Mouse (Mus musculus) cerebellum, adult 2 months (tissue): ENCODE results near the gene Dync2li1. TPM values are rescaled to one million over a fixed set of nuclear protein-coding genes. Genes with fewer than 3 reads are reported as not detected.
A peak's percentile ranks its signal among the peaks of the same experiment; 100 is the strongest.

Experiments
- DNase-seq, 2 experiments: peaks; one replicate each; pipeline ENCODE4 v3.0.0; 2021
- H3K27ac ChIP-seq: fragments of 200-500 bp; 2 replicates; pipeline ENCODE4 v1.5.1; 2012; ENCODE audit warnings: low read length, control low read depth, inconsistent platforms; ENCODE audit not compliant: insufficient read depth
- H3K27me3 ChIP-seq: fragments of 200-500 bp; 2 replicates; pipeline ENCODE4 v1.6.1; 2012; ENCODE audit warnings: inconsistent platforms, mild to moderate bottlenecking, low read length, moderate library complexity; ENCODE audit not compliant: control insufficient read depth, insufficient read depth
- H3K4me1 ChIP-seq: fragments of 200-500 bp; 2 replicates; pipeline ENCODE4 v1.6.1; 2011; ENCODE audit warnings: low read length; ENCODE audit not compliant: control insufficient read depth, insufficient read depth
- H3K4me3 ChIP-seq: fragments of 200-500 bp; replicated peaks from 2 replicates; pipeline ENCODE3; 2011; ENCODE audit warnings: mild to moderate bottlenecking, low read depth, low read length, control low read depth; ENCODE audit not compliant: insufficient read depth
- CTCF ChIP-seq: fragments of 200-500 bp; IDR thresholded peaks from 2 replicates; pipeline ENCODE4 v1.5.1; 2011; ENCODE audit warnings: low read depth, mild to moderate bottlenecking, control low read depth, low read length, moderate library complexity, borderline replicate concordance; ENCODE audit not compliant: insufficient read depth
- POLR2A ChIP-seq: fragments of 200-500 bp; IDR thresholded peaks from 2 replicates; pipeline ENCODE4 v1.6.1; 2011; ENCODE audit warnings: low read length, control low read depth, borderline replicate concordance; ENCODE audit not compliant: insufficient read depth
- WGBS: fragments of 180-500 bp; shearing (Covaris S2); methylation state at CpG from one replicate; pipeline ENCODE4 v1.1.7; 2018; 5-methylcytosine and 5-hydroxymethylcytosine counted together
- polyA plus RNA-seq: library from polyadenylated mRNA; depleted of rRNA; stranded (reverse); fragments of >200 nt; gene quantifications from 2 replicates; pipeline ENCODE4 v1.2.3, GENCODE M21; 2012; rRNA removed

The Dync2li1 gene
- polyA plus RNA-seq: 15.3 and 17.6 TPM in 2 replicates

DNA sequence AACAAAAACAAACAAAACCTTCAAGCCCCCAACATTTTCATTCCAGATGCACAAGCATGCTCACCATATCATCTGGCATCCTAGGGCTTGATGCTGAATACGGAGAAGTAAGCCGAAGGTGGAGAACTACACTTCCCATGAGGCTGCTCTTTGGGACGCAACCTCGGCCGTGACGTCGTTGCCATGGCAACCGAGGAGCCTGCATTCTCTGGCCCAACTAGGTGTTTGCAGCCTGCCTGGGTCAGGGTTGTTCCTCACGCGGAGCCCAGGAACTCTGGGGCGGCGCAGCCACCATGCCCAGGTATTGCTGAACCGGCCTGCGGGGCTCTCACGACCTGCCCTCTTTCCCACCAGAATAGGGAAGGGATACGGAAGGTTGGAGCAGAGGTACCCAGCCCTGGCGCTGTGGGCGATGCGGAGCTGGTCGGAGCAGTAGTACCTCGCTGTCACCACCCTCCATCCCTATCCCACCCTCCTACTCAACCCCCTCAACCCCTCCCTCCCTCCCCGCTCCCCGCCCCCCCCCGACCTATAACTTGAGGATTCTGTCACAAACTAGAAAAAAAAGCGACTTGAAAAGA, at the start of gene Dync2li1:
Dync2li1 (plus strand) TSS at position 221 of the 581 bp plus-strand sequence.
- Histone ChIP-seq H3K4me3 (peak within 1 kb of the TSS; percentile 79), H3K27me3 (no peaks in the 10 kb centered on the region), H3K27ac (no peak within 1 kb of the TSS), H3K4me1 (peaks cover 4% of the 10 kb centered on the region)
- peak; percentile 91 to 93 for DNase-seq
- no peak for TF ChIP-seq CTCF
- peak; percentile 48; the same call in 1 of the 2 replicates for TF ChIP-seq POLR2A
- under 1% methylated on average over 25 of the region's 25 CpGs for WGBS

DNA sequence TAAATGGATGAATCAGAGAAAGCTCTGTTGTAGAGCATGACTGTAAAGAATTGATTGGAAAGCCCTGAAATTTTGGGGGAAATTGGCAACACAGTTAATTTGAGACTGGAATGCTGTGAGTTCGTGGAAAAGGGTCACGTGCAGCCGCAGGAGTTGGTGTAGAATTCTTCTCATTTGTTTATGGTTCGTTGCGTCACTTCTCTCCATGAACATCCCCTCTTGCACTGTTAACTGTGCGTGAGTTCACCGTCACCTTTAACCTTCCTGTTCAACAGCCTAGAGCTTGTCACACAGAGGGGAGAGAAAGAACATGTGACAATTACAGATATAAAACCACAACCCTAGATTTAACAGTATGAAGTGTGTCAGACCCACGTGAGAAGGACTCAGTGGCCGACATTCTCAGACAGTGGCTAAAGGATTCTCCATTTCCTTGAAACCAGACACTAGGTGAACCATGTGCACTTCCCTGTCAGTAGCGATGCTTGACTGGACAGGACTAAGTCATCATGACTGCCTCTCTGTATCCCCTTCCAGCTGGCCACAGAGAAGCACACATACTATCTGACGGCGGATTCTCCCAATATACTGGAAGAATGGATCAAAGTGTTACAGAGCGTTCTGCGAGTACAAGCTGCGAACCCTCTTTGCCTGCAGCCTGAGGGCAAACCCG, 49.5 kb upstream of the Dync2li1 start:
- H3K4me3 ChIP-seq: no peak overlapping the region
- WGBS: 86% methylated on average over 16 of the region's 16 CpGs
- no peaks in the 10 kb centered on the region for H3K4me1 ChIP-seq
- H3K27me3 ChIP-seq: no peaks in the 10 kb centered on the region
- no peak overlapping the region for H3K27ac ChIP-seq
- TF ChIP-seq CTCF: no peak
- TF ChIP-seq POLR2A: no peak
- no peak for DNase-seq

DNA sequence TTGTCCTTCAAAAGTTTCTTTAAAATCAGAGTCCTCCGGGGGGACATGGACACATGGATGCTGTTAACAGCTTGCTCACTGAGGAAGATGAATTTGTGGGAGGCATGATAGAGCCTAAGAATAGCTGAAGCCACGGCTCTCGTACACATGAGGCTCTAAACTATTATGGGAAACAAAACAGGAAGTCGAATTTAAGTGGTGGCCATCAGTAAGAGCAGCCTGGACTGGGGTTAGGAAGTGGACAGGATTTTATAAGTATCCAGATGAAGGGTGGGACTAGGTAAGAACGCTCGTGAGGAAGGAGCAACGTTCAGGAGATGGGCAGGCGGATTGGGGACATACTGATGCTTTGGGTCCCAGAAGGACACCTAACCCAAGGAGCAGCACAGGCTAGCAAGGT, 47.0 kb upstream of the Dync2li1 start:
- no peaks in the 10 kb centered on the region for H3K4me1 ChIP-seq
- TF ChIP-seq CTCF (no peak), POLR2A (no peak)
- no peaks in the 10 kb centered on the region for H3K27me3 ChIP-seq
- 88% methylated on average over 8 of the region's 8 CpGs for WGBS
- no peak for DNase-seq
- no peak overlapping the region for H3K27ac ChIP-seq
- H3K4me3 ChIP-seq: no peak overlapping the region

DNA sequence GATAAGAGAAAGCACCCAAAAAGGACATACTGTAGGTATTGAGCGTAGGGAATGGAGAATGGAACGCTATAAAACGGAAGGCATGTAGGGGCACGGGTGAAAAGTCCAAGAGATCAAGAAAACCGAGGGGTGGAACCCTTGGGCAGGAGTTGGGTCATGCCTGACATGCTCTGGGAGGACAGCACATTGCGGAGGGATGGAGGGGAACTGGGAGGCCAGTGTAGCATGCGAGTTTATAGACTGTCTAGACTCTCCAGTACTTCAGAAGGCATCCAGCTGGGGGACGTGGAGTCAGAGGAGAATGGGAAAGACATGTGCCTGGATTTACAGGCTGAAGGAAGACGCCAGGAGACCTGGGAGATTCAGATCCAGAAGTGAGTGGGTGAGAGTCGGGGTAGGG, 46.5 kb upstream of the Dync2li1 start:
- DNase-seq: no peak
- H3K4me3 ChIP-seq: no peak overlapping the region
- WGBS: 89% methylated on average over 10 of the region's 10 CpGs
- H3K27ac ChIP-seq: no peak overlapping the region
- no peaks in the 10 kb centered on the region for H3K27me3 ChIP-seq
- no peaks in the 10 kb centered on the region for H3K4me1 ChIP-seq
- TF ChIP-seq CTCF (no peak), POLR2A (no peak)

DNA sequence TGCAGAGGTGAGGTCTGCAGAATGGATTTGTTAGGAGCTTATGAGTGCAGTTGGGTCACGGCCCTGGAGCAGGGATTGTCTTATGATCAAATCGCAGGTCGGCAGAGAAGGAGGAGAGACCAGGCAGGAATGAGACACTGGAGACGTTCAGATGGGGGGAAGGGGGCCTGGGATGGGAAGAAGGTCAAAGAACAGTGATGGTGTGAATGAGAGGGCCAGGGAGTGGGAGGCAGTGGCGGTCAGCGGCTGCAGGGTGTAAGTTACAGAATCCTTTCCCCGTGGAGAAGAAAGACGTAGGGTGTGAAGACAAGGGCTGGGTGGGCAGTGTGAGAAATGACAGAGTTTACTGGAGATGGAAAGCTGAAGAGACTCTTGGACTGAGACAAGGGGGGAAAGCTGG, 45.5 kb upstream of the Dync2li1 start:
- WGBS: 53% methylated on average over 8 of the region's 8 CpGs
- H3K27ac ChIP-seq: no peak overlapping the region
- H3K4me3 ChIP-seq: no peak overlapping the region
- no peak for DNase-seq
- no peaks in the 10 kb centered on the region for H3K27me3 ChIP-seq
- TF ChIP-seq POLR2A (no peak), CTCF (no peak)
- 0 out of 2 replicates have a peak, but pooled peaks cover 2% of the 10 kb centered on the region for H3K4me1 ChIP-seq

DNA sequence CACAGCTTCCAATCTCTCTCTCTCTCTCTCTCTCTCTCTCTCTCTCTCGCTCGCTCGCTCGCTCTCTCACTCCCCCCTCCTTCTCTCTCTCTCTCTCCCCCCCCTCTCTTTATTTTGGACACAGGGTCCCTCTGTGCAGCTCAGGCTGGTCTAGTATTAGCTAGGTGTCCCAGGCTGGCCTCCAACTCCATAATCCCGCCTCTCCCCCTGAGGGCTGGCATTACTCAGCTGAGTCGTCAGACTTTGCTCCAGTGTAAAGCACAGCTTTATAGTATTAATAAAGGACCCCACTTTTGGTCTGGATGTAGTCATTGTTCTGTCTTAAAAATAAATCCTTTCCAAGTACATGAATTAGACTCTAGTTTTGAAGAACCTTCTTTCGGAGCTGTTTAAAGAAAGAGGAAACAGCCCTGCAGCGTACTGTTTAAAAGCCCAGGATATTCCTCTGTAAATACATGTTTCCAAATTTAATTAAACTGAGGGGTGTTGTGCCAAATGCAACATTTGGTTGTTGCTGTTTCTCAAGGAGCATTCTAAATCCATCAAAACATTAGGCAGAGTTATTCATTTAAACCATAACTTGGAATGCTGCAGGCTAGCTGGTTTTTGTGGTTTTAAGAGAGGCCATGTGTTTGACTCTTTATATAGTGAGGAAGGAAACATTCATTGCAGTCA, 44.4 kb upstream of the Dync2li1 start:
- no peak for DNase-seq
- Histone ChIP-seq H3K27me3 (no peaks in the 10 kb centered on the region), H3K4me1 (0 out of 2 replicates have a peak, but pooled peaks cover 2% of the 10 kb centered on the region), H3K4me3 (no peak overlapping the region), H3K27ac (no peak overlapping the region)
- WGBS: 56% methylated on average over 8 of the region's 8 CpGs
- TF ChIP-seq POLR2A (no peak), CTCF (no peak)

DNA sequence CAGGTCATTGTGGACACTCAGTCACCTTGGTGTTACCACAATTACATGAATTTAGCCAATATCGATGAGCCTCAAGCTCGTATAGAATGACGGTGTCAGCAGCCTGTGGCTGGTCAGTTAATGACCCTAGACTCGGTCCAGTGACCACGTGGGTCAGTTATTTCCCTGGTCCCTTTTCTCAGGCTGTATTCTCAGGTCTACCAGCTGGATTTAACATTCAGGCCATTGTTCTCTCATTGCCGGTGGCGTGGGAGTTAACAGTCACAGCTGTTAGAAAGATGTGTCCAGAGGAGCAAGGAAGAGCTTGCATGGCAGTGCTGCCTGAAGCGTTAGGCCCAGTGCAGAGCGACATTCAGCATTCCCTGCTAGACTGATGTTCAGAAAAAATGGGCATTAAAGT, 42.2 kb upstream of the Dync2li1 start:
- Histone ChIP-seq H3K27me3 (no peaks in the 10 kb centered on the region), H3K4me3 (no peak overlapping the region), H3K4me1 (0 out of 2 replicates have a peak, but pooled peaks cover 2% of the 10 kb centered on the region), H3K27ac (no peak overlapping the region)
- TF ChIP-seq CTCF (no peak), POLR2A (no peak)
- 73% methylated on average over 9 of the region's 9 CpGs for WGBS
- DNase-seq: no peak

DNA sequence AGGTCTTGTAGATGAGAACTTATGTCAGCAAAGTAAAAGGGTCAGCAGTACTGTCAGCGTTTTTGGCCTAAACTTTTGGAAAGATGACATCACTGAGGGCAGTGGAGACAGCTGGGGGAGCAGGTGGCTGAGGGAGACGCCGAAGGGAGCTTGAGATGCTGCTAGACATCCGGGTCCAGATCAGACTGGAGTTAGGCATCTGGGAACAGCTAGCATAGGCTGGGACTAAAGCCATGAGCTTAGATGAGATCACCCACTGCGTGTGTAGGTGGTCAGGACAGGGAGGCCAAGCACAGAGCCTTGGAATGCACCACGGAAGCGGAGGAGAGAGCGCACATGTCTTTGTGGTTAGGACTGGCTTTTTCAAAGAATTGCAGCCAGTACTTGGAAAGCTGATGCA, 41.2 kb upstream of the Dync2li1 start:
- no peak for DNase-seq
- H3K27ac ChIP-seq: no peak overlapping the region
- H3K27me3 ChIP-seq: no peaks in the 10 kb centered on the region
- no peak overlapping the region for H3K4me3 ChIP-seq
- 0 out of 2 replicates have a peak, but pooled peaks cover 2% of the 10 kb centered on the region for H3K4me1 ChIP-seq
- 16% methylated on average over 8 of the region's 8 CpGs for WGBS
- TF ChIP-seq CTCF (no peak), POLR2A (no peak)
